Mouse (Mus musculus): Measurements from ENCODE around the gene Syngap1.

The Syngap1 gene

GRCm38 (mm10) chr17:26936453-26936852 lies 4.6 kb upstream of the Syngap1 start:
- DNase-seq (ENCODE audit: low spot score in 2 of 2): no peak

GRCm38 (mm10) chr17:26936921-26937695 lies 3.9 kb upstream of the Syngap1 start:
- no peak for DNase-seq (ENCODE audit: low spot score in 2 of 2)

- DNase-seq (ENCODE audit: low spot score in 2 of 2): no peak
Observed at GRCm38 (mm10) chr17:26937883-26938695, 3.0 kb upstream of the Syngap1 start.

GRCm38 (mm10) chr17:26938731-26939130 lies 2.3 kb upstream of the Syngap1 start:
- DNase-seq (ENCODE audit: low spot score in 2 of 2): no peak

- peak; percentile 98 to 100 for DNase-seq (ENCODE audit: low spot score in 2 of 2)
Observed at GRCm38 (mm10) chr17:26939178-26939972, 1.7 kb upstream of the Syngap1 start, which contains the start of gene Cuta. TSS of gene Cuta (minus strand) at chr17:26939569.

GRCm38 (mm10) chr17:26939973-26940300 lies 1.1 kb upstream of the Syngap1 start:
- DNase-seq (ENCODE audit: low spot score in 2 of 2): no peak

GRCm38 (mm10) chr17:26941841-26942570 lies 953 bp downstream of the Syngap1 start:
- no peak for DNase-seq (ENCODE audit: low spot score in 2 of 2)

- DNase-seq (ENCODE audit: low spot score in 2 of 2): no peak
Observed at GRCm38 (mm10) chr17:26945824-26946495, 4.9 kb downstream of the Syngap1 start.

- DNase-seq (ENCODE audit: low spot score in 2 of 2): peak; percentile 67 to 82
Observed at GRCm38 (mm10) chr17:26946567-26946966, 5.5 kb downstream of the Syngap1 start.

- DNase-seq (ENCODE audit: low spot score in 2 of 2): no peak
Observed at GRCm38 (mm10) chr17:26947231-26948100, 6.4 kb downstream of the Syngap1 start.

GRCm38 (mm10) chr17:26948316-26949050 lies 7.4 kb downstream of the Syngap1 start:
- DNase-seq (ENCODE audit: low spot score in 2 of 2): peak; percentile 28 to 33

- DNase-seq (ENCODE audit: low spot score in 2 of 2): no peak
Observed at GRCm38 (mm10) chr17:26949051-26949577, 8.1 kb downstream of the Syngap1 start.

GRCm38 (mm10) chr17:26949866-26950265 lies 8.8 kb downstream of the Syngap1 start:
- DNase-seq (ENCODE audit: low spot score in 2 of 2): no peak

- no peak for DNase-seq (ENCODE audit: low spot score in 2 of 2)
Observed at GRCm38 (mm10) chr17:26950560-26951288, 9.7 kb downstream of the Syngap1 start.

GRCm38 (mm10) chr17:26951406-26951805 lies 10.4 kb downstream of the Syngap1 start:
- DNase-seq (ENCODE audit: low spot score in 2 of 2): no peak

- DNase-seq (ENCODE audit: low spot score in 2 of 2): no peak
Observed at GRCm38 (mm10) chr17:26951952-26952877, 11.2 kb downstream of the Syngap1 start.

GRCm38 (mm10) chr17:26953201-26953600 lies 12.1 kb downstream of the Syngap1 start:
- DNase-seq (ENCODE audit: low spot score in 2 of 2): no peak
